Mouse (Mus musculus) testis, postnatal 10 days (tissue): Measurements from ENCODE around the gene Neurl3.
A peak's percentile ranks its signal among the peaks of the same experiment; 100 is the strongest.

Source experiments
- DNase-seq: peaks from one replicate; pipeline ENCODE4 v3.0.0; 2021; ENCODE audit warnings: low spot score

Gene Neurl3

GRCm38 (mm10) chr1:36298107-36298506, 23.6 kb upstream of the Neurl3 start:
- DNase-seq = no peak

GRCm38 (mm10) chr1:36296466-36297149, 22.1 kb upstream of the Neurl3 start:
- no peak for DNase-seq

GRCm38 (mm10) chr1:36294402-36294801, 19.9 kb upstream of the Neurl3 start:
- DNase-seq = no peak

- DNase-seq = no peak
Observed at GRCm38 (mm10) chr1:36293470-36293869, 19.0 kb upstream of the Neurl3 start.

DNA sequence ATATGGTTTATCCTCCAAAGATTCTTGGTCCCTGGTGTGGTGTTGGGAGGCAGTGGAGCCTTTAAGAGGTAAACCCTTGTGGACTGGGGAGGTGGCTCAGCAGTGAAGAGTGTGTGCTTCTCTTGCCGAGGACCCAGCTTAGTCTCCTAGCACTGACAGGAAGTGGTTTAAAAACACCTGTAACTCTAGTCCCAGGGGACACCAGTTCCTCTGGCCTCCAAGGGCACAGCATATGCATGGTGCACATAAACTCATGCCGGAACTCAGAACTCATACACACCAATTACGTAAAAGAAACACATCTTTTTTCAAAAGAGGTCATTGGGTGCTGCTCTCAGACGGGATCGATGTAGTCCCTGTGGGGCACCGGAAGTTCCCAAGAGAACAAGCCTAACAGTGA, 7.4 kb upstream of the Neurl3 start:
- no peak for DNase-seq

- no peak for DNase-seq
Observed at GRCm38 (mm10) chr1:36280938-36281337, 6.5 kb upstream of the Neurl3 start.

DNA sequence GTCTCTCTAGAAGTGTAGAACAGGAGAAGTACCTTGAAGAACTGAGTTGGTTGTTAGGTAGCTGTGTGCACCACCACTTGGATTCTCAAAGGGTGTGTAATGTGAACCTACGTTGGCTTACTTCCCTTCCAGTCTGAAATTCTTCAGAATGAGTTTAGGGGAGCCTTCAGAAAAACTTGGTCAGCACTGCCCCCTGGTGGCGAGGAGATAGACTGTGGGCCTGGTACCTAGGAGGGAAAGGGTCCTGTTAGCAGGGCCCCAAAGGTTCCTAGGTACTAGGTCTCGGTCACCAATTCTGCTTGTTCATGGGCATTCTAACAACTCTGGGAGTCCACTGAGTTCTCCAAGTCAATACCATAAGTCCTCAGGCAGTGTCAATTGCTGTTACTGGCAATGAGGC, 4.7 kb upstream of the Neurl3 start:
- peak; percentile 92 for DNase-seq

DNA sequence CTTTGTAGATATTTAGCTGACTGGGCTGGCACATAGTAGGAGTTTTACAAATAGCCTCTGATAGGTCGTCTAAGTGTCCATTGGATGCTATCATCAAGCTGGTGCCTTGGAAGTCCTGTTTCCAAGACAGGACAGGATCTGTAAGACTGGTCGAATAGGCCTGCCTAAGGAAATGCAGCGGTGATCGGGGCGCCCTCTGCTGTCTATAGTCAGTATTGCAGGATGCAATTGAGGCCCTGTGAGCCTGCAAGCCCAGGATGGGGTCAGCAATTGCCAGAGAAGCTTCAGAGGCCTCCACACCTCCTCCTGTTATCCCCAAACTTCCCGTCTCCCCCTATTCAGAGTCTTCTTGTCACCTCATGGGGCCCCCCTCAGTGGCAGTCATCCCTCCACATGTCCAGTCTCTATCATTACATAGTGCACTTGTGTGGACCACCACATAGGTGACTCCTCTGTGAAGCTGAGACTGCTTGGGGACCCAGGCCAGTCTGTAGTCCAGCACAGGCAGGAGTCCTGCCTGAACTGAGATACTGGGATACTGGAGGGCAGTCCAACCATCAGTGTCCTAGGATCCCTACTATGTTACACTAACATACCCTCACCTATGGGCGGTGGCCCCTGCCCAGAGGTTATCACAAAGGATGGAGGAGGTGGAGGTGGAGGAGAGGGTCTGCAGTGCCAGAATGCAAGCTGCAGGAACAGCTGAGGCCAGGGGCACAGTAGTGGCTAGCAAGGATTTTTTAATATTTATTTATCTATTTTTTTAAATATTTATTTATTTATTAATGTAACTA, 3.0 kb upstream of the Neurl3 start:
- peak; percentile 88 for DNase-seq

- DNase-seq = no peak
Observed at GRCm38 (mm10) chr1:36275635-36276389, 1.3 kb upstream of the Neurl3 start.

- no peak for DNase-seq
Observed at GRCm38 (mm10) chr1:36273288-36273687, 1.2 kb downstream of the Neurl3 start.

DNA sequence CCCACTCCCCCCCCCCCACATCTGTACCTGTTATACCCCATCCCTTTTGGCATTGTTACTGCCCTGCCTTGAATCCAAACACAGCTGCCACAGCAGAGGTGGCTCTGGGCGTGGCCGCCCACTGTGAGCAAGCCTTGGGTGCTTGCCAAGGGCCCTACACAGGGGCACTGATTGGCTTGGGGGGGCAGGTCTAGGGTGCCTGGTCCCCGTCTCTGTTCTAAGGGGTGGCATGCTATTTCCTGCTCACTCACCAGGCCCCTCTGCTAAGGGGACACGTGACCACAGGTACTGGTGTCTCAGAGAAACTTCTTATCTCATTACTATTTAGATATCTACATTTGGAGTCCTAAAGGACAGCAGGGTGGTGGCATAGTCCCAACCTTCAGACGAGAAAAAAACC, 1.9 kb downstream of the Neurl3 start:
- DNase-seq = no peak

GRCm38 (mm10) chr1:36271516-36272230, 2.8 kb downstream of the Neurl3 start:
- no peak for DNase-seq

GRCm38 (mm10) chr1:36270666-36271065, 3.8 kb downstream of the Neurl3 start:
- DNase-seq = no peak

DNA sequence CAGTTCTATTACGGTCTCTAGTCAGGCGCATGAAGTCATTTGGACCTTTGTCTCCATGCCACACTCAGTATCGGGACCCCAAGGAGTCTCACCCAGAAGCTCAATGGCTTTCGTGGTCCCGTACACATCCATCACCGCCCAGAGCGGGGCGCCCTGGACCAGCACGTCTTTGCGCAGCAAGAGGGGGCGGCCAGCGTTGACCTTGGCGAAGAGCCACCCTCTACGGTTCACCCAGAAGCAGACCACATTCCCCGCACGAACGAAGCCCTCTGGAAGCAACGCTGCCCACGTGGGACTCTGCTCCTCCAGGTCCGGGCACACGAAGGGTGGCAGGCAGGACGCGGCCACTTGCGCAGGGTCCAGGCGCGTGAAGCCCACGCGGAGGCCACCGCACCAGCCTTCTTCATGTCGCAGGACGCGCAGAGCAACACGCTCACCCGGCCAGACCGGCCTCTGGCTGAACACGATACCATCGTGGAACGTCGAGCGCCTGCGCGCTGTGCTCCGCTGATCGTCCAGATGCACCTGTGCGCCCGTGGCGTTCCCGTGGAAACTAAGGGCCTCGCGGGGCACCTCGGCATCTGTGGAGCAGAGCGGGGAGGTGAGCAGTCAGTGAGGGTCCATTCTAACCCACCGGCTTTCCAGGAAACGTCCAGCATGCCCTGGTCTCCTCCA, 5.2 kb downstream of the Neurl3 start:
- no peak for DNase-seq

- no peak for DNase-seq
Observed at GRCm38 (mm10) chr1:36267595-36267994, 6.9 kb downstream of the Neurl3 start.

DNA sequence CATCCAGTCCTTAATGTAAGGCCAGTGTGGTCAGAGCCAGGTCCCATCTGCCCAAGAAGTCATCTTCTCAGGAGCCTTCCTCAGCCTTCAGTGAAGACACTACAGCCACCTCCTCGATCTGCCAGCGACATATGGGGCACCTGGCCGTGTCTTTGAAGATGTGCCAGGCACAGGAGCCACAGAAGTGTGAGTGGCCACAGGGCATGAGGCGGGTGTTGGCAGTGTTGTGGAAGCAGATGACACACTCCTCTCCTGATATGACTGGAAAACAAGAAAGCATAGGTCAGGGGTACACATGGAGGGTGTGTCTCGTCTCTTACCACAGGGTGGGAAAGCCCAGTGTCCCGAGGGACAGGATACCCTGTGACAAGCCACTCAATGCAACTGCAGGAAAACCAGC, 8.2 kb downstream of the Neurl3 start:
- DNase-seq = no peak

- DNase-seq = no peak
Observed at GRCm38 (mm10) chr1:36263833-36264488, 10.5 kb downstream of the Neurl3 start.

DNA sequence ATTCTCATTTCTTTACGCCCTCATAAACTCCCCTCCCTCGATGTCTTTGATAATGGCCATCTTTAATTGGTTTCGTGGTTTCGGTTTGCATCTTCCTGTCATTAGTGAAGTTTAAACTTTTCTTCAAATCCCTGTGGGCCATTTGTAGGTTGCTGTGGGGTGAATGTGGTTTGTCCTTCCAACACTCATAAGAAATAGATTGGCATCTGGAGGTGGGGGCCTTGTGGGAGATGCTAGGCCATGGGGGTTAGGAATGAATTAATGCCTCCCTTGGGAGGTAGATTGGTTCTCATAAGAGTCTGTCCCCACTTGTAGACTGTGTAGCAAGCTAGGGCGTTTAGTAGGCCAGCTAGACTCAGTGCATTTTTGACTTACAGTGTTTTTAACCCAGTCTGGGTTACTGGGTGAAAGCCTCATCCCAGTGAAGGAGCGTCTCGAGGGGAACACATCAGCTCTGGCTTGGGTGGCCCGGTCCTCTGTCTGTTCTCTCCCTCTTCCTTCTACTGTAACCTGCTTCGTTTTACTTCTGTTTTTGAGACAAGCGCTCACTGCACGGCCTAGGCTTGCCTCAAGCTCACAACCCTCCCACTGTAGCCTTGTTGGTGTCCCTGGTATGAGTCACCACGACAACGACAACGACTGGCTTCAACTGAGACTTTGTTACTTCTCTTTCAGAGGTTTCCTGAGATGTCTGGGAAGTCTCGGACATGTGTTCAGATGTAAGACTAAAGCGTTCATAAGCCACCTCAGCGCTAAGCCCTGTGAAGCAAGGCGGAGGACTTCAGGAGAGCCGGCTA, 12.6 kb downstream of the Neurl3 start:
- DNase-seq = no peak

DNA sequence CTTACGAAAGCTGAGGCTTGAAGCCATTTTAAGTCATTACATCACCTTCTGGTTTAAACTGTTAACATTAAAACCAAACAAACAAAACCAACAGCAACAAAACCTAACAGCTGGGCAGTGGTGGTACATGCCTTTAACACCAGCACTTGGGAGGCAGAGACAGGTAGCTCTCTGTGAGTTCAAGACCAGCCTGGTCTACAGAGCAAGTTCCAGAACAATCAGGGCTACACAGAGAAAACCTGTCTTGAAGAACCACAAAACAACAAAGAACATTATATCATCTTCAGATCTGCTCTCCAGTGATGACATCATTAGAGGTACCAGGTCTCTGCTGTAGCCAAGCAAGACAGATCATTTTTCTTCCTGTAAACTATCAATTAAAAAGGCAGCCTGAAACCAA, 14.1 kb downstream of the Neurl3 start:
- no peak for DNase-seq

- no peak for DNase-seq
Observed at GRCm38 (mm10) chr1:36259281-36259680, 15.2 kb downstream of the Neurl3 start.
